Mouse (Mus musculus): ENCODE results near the gene Galnt10. TPM values are rescaled to one million over a fixed set of nuclear protein-coding genes. Genes with fewer than 3 reads are reported as not detected.

The Galnt10 gene
- polyA plus RNA-seq, 1 experiment from 2014 or later, result 23.6 TPM

DNA sequence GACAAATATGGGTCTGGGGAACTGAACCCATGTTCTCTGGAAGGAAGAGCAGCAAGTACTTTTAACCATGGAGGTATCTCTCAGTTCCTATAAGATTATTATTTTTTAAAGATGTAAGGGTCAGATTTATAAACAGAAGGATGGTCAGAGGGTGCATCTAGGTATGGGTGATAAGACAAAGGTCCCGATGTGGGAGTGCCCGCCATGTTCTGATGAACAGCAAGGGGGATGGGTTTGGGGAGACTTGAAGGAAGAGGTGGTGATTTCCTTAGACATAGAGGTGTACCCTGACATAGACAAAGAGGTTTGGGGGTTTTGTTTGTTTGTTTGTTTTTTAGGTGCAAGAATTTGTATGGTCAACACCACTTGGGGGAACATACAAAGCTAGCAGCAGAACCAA is 1.6 kb upstream of the Galnt10 start:
- peaks cover 8% of the 10 kb centered on the region for H3K36me3 ChIP-seq
- H3K27me3 ChIP-seq, result peaks cover 7% of the 10 kb centered on the region; the same call in 1 of the 2 replicates
- H3K4me2 ChIP-seq, result peak overlapping the region; percentile 99
- 41% methylated on average over 2 of the region's 2 CpGs for WGBS (ENCODE audit: insufficient replicate concordance)
- no peaks in the 10 kb centered on the region for H3K9me3 ChIP-seq (replicated peaks)
- H3K4me3 ChIP-seq (replicated peaks), result peak overlapping the region; percentile 98
- peak overlapping the region; percentile 99; the same call in 1 of the 2 replicates for H3K9ac ChIP-seq
- peaks cover 44% of the 10 kb centered on the region for H3K4me1 ChIP-seq (replicated peaks)
- ATAC-seq (ENCODE audit: low read depth), result no peak
- no peak overlapping the region for H3K27ac ChIP-seq
- DNase-seq, result no peak

DNA sequence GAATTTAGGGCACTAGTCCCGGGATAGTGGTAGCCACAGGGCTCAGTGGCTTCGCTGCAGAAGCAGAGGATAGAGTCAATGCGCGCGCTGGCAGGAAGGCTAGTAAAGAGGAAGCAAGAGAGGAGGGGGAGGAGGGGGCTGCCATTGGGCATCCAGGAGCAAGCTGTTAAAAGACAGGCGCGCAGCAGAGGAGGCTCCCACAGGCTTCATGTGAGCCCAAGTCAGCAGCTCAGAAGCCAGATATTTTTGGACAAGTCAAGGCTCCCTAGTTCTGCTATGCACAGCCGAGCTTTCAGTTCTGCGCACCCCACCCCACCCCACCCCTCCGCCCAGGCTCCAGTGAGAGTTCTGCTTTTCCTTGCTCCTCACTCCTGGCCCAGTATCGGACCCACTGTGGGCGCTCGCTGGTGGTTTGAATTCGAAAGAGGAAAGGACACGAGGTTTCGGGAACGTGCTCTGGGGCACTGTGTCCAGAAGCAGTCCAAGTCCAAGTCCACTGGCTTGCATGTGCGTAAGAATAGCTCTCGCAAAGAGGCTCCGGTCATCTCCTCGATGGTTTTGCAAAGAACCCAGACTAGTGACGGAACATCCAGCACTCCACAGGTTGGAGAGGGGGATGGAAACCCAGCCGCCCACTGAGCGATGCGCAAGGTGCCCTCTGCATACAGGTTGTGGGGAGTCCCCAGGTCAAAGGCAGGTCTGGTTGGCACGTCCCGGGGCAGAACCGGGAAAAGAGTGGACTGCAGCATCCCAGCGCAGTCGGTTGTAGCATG is 811 bp upstream of the Galnt10 start:
- H3K9ac ChIP-seq, result peak overlapping the region; percentile 99
- ATAC-seq (ENCODE audit: low read depth), result peak; percentile 60
- H3K27me3 ChIP-seq, result peaks cover 7% of the 10 kb centered on the region; the same call in 1 of the 2 replicates
- H3K4me1 ChIP-seq (replicated peaks), result peaks cover 52% of the 10 kb centered on the region
- no peaks in the 10 kb centered on the region for H3K9me3 ChIP-seq (replicated peaks)
- no peak for DNase-seq
- H3K4me3 ChIP-seq (replicated peaks), result peak overlapping the region; percentile 98
- H3K27ac ChIP-seq, result peak overlapping the region; percentile 77
- WGBS (ENCODE audit: insufficient replicate concordance), result under 1% methylated on average over 30 of the region's 30 CpGs
- H3K4me2 ChIP-seq, result peak overlapping the region; percentile 99
- H3K36me3 ChIP-seq, result peaks cover 15% of the 10 kb centered on the region

DNA sequence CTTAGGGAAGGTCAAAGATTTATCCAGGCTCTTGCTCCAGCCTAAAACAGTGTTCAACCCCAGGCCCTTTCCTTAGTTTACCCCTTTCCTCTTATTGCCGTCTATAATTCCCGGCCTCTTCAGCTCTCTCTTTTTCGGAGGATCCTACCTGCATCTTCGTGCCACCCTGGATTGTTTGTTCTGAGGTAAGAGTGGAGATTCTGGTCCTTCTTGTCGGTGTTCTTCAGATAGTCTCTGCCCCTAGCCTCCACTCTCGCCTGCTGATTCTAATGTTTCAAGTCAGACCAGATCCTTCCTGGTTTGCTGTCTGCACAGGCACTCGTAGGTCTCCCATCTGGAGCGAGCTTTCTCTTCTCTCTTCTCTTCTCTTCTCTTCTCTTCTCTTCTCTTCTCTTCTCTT is 605 bp downstream of the Galnt10 start:
- Histone ChIP-seq H3K9me3 (replicated peaks) (no peaks in the 10 kb centered on the region), H3K9ac (peak overlapping the region; percentile 99), H3K27me3 (peaks cover 7% of the 10 kb centered on the region; the same call in 1 of the 2 replicates), H3K36me3 (peaks cover 18% of the 10 kb centered on the region), H3K4me1 (replicated peaks) (peaks cover 66% of the 10 kb centered on the region), H3K4me3 (replicated peaks) (peak overlapping the region; percentile 98), H3K27ac (peak overlapping the region; percentile 81), H3K4me2 (peak overlapping the region; percentile 99)
- DNase-seq (no peak), ATAC-seq (ENCODE audit: low read depth) (no peak)
- 19% methylated on average over 8 of the region's 8 CpGs for WGBS (ENCODE audit: insufficient replicate concordance)

DNA sequence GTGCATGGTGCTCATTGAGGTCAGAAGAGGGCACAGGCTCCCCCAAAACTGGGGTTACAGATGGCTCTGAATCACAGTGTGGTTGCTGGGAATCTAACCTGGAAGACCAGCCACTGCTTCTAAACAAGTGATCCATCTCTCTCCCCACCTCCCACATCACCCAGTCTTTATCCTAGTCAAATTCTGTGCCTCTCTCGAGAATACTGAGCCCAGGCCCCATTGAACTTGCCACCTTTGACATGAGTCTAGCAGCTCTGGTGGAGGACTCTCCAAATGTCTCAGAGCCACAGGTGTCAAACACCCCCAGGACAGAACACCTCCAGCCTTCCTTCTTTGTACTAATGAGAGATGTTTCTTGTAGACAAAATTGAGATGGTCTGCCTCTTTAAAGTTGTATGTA is 1.2 kb downstream of the Galnt10 start:
- WGBS (ENCODE audit: insufficient replicate concordance), result 7% methylated on average over 1 of the region's 1 CpGs
- H3K4me3 ChIP-seq (replicated peaks), result peak overlapping the region; percentile 98
- H3K27ac ChIP-seq, result peak overlapping the region; percentile 81
- DNase-seq, result no peak
- H3K27me3 ChIP-seq, result peaks cover 7% of the 10 kb centered on the region; the same call in 1 of the 2 replicates
- H3K9me3 ChIP-seq (replicated peaks), result no peaks in the 10 kb centered on the region
- H3K36me3 ChIP-seq, result peaks cover 18% of the 10 kb centered on the region
- no peak for ATAC-seq (ENCODE audit: low read depth)
- H3K4me1 ChIP-seq (replicated peaks), result peaks cover 72% of the 10 kb centered on the region
- peak overlapping the region; percentile 99 for H3K4me2 ChIP-seq
- peak overlapping the region; percentile 99 for H3K9ac ChIP-seq

DNA sequence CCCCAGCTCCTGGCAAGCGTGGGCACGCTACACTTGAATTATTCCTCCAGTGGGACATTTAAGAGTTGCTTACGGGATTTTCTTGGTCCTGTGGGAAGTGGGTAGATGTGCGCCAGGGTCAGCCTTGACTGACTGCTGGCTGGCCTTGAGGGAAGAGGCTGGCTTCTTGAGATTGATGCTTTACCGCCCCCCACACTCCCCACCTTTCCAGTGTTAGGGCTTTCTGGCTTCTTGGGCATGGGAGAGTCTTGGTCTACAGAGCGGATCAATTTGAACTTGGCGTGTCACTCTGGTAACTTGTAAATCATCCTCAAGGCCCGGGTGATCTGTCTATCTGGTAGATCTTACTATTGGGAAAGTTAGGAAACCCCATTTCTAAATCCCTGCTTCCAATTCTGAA is 1.7 kb downstream of the Galnt10 start:
- peak overlapping the region; percentile 47 for H3K27ac ChIP-seq
- H3K27me3 ChIP-seq, result peaks cover 7% of the 10 kb centered on the region; the same call in 1 of the 2 replicates
- DNase-seq (no peak), ATAC-seq (ENCODE audit: low read depth) (no peak)
- peaks cover 20% of the 10 kb centered on the region for H3K36me3 ChIP-seq
- no peaks in the 10 kb centered on the region for H3K9me3 ChIP-seq (replicated peaks)
- peaks cover 77% of the 10 kb centered on the region for H3K4me1 ChIP-seq (replicated peaks)
- WGBS (ENCODE audit: insufficient replicate concordance), result 83% methylated on average over 8 of the region's 8 CpGs
- H3K4me2 ChIP-seq, result peak overlapping the region; percentile 99
- peak overlapping the region; percentile 99 for H3K9ac ChIP-seq
- peak overlapping the region; percentile 98 for H3K4me3 ChIP-seq (replicated peaks)

DNA sequence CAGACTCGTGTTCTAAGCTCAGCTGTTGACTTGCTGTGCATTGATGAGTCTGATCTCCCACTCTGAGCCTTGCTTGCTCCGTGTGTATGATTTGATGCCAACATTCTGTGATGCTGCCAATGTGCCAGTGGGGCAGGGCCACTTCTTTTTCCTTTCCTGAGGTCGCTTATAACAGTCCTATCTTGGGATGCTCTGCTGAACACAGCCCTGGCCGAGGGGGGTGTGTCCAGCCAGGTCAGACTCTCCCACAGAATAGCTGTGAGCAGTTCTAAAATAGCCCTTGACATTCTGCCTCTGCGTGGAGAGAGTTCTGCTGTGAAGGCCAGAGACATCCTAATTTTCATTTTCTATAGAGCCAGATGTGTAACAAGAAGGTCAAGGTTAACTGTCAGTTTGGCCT is 2.2 kb downstream of the Galnt10 start:
- WGBS (ENCODE audit: insufficient replicate concordance), result 73% methylated on average over 5 of the region's 5 CpGs
- ATAC-seq (ENCODE audit: low read depth), result no peak
- Histone ChIP-seq H3K9ac (peak overlapping the region; percentile 99), H3K36me3 (peaks cover 22% of the 10 kb centered on the region), H3K4me3 (replicated peaks) (peak overlapping the region; percentile 98), H3K9me3 (replicated peaks) (no peaks in the 10 kb centered on the region), H3K27ac (peak overlapping the region; percentile 47), H3K27me3 (peaks cover 5% of the 10 kb centered on the region; the same call in 1 of the 2 replicates), H3K4me2 (peak overlapping the region; percentile 99), H3K4me1 (replicated peaks) (peaks cover 82% of the 10 kb centered on the region)
- DNase-seq, result no peak

DNA sequence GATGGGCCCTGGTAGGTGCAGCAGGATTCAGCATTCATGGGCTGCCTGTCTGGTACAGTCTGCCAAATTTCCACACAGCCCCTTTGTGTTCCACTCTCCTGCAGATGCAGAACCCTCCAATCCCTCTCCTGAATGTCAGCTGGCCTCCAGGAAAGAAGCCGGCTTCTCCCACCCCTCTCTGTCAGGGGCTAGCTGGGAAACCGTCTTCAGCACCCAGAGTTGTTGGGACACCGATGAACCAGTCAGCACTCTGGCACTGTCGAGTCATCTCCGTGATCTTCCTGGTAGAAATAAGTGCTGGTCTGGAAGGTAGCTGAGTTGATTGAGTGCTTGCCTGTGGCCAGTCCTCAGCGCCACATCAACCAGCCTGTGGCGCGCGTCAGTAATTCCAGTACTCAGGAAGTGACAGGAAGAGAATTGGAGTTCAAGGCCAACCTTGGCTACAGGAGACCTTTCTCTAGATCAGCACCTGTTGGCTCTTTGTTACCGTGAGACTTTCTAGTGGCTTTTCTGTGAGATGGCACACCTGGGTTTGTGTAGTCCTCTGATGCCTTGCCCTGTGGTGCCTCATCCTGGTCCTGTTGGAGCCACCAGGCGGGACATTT is 3.1 kb downstream of the Galnt10 start:
- no peak for DNase-seq
- Histone ChIP-seq H3K4me2 (peak overlapping the region; percentile 99), H3K4me3 (replicated peaks) (peak overlapping the region; percentile 98), H3K4me1 (replicated peaks) (peaks cover 91% of the 10 kb centered on the region), H3K27me3 (no peaks in the 10 kb centered on the region), H3K27ac (peak overlapping the region; percentile 99; the same call in 1 of the 2 replicates), H3K36me3 (peaks cover 22% of the 10 kb centered on the region), H3K9ac (peak overlapping the region; percentile 99), H3K9me3 (replicated peaks) (no peaks in the 10 kb centered on the region)
- WGBS (ENCODE audit: insufficient replicate concordance), result 90% methylated on average over 11 of the region's 11 CpGs
- no peak for ATAC-seq (ENCODE audit: low read depth)

DNA sequence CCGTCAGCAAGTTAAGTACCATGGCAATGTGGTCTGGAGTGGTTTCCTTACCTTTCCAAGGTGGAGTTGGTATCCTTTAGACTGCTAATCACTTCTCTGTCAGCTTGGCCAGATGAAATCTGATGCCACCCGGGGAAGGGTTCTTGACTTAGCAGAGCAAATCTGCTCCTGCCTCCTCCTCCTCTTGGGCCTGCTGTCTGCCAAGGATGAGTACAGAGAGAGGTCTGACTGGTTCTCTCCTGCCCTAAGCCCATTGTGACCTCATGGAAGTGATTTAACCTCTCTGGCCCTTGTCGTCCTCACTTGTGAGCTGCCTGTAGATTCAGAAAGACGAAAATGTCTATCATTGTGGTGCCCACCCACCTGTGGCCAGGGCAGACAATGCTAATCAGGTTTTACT is 4.0 kb downstream of the Galnt10 start:
- Histone ChIP-seq H3K4me2 (peak overlapping the region; percentile 99), H3K27ac (peak overlapping the region; percentile 99; the same call in 1 of the 2 replicates), H3K4me1 (replicated peaks) (peaks cover 91% of the 10 kb centered on the region)

DNA sequence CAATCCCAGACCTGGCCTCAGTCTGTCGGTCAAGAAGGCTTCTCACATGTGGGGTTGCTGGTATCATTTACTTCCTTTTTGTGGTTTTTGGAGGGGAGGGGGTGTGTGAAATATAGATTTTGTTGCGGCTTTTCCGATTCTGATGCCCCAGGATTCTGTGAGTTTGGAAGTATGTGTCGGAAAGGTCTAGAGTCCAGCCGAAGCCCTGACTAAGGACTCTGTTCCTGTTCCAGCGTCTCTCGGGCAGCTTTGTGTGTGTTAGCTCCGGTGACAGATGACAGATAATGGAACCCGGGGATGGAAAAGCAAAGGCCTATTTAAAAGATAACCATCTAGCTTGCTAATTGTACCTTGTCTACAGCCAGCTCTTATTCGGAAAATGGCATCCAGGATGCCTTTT is 4.4 kb downstream of the Galnt10 start:
- peak overlapping the region; percentile 99 for H3K27ac ChIP-seq
- 28% methylated on average over 10 of the region's 10 CpGs for WGBS (ENCODE audit: insufficient replicate concordance)

More for the DNA sequence above, 4.0 kb downstream of the Galnt10 start:
- ATAC-seq (ENCODE audit: low read depth) (no peak), DNase-seq (no peak)
- no peaks in the 10 kb centered on the region for H3K27me3 ChIP-seq
- no peaks in the 10 kb centered on the region for H3K9me3 ChIP-seq (replicated peaks)
- 36% methylated on average over 4 of the region's 4 CpGs for WGBS (ENCODE audit: insufficient replicate concordance)
- peak overlapping the region; percentile 48 for H3K4me3 ChIP-seq (replicated peaks)
- peak overlapping the region; percentile 99 for H3K9ac ChIP-seq
- peaks cover 22% of the 10 kb centered on the region for H3K36me3 ChIP-seq

DNA sequence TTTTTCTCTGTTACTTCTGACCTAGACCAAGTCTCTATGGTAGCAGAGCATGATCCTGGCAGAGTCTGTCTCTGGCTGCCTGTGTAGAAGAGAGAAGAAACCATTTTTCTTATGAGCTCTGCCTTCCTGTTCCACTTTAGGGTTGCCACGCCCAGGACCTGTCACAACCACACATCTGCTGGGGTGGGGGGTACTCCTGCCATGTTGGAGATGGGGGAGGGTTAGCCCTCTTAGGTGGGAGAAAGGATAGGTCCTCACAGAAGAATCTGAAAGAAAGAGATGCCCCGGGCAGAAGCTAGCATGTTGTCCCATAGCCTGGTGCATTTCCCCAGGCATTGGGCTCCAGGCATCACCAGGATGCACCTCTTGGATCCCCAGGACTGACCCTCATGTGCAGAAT is 5.6 kb downstream of the Galnt10 start:
- H3K27ac ChIP-seq, result peak overlapping the region; percentile 99
- peak overlapping the region; percentile 48 for H3K4me3 ChIP-seq (replicated peaks)
- H3K4me1 ChIP-seq (replicated peaks), result peaks cover 98% of the 10 kb centered on the region
- 38% methylated on average over 2 of the region's 2 CpGs for WGBS (ENCODE audit: insufficient replicate concordance)
- H3K27me3 ChIP-seq, result no peaks in the 10 kb centered on the region
- H3K4me2 ChIP-seq, result peak overlapping the region; percentile 99
- H3K9me3 ChIP-seq (replicated peaks), result no peaks in the 10 kb centered on the region
- no peak for ATAC-seq (ENCODE audit: low read depth)
- H3K9ac ChIP-seq, result peak overlapping the region; percentile 99
- peaks cover 22% of the 10 kb centered on the region for H3K36me3 ChIP-seq
- DNase-seq, result no peak

More for the DNA sequence above, 4.4 kb downstream of the Galnt10 start:
- no peaks in the 10 kb centered on the region for H3K9me3 ChIP-seq (replicated peaks)
- H3K4me1 ChIP-seq (replicated peaks), result peaks cover 91% of the 10 kb centered on the region
- peaks cover 22% of the 10 kb centered on the region for H3K36me3 ChIP-seq
- H3K4me2 ChIP-seq, result peak overlapping the region; percentile 99
- ATAC-seq (ENCODE audit: low read depth), result no peak
- peak overlapping the region; percentile 99 for H3K9ac ChIP-seq
- H3K4me3 ChIP-seq (replicated peaks), result peak overlapping the region; percentile 48
- DNase-seq, result no peak
- H3K27me3 ChIP-seq, result no peaks in the 10 kb centered on the region

DNA sequence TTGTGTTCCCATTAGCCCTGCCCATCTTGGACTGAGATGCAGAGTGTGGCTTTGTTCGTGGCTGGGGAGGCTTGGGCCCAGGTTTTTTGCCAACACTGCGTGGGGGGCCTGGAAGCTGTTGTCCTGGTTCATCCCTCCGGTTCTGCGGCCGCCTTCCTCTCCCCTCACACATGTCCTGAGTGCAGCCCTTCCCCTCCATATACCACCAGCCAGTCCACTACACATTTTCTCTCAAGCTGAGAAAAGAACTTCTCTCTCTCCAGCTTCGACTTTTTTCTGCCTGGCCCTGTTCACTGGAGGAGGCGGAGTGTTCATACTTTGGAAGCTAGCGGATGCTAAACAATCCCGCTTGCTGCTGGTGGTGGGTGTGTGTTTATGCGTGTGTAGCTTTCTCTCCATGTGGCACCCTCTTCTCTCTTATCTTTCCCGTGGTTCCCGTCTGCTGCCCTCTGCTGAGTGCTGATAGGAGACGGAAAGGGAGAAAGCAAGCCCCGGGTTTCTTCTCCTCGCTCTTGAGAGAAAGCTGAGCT is 6.1 kb downstream of the Galnt10 start:
- no peaks in the 10 kb centered on the region for H3K27me3 ChIP-seq
- H3K9ac ChIP-seq, result peak overlapping the region; percentile 99
- H3K4me1 ChIP-seq (replicated peaks), result peaks cover 100% of the 10 kb centered on the region
- peak overlapping the region; percentile 48 for H3K4me3 ChIP-seq (replicated peaks)
- no peaks in the 10 kb centered on the region for H3K9me3 ChIP-seq (replicated peaks)
- ATAC-seq (ENCODE audit: low read depth), result peak; percentile 71
- 22% methylated on average over 15 of the region's 15 CpGs for WGBS (ENCODE audit: insufficient replicate concordance)
- H3K36me3 ChIP-seq, result peaks cover 22% of the 10 kb centered on the region
- peak; percentile 87 for DNase-seq
- peak overlapping the region; percentile 99 for H3K4me2 ChIP-seq
- H3K27ac ChIP-seq, result peak overlapping the region; percentile 99
